Mouse (Mus musculus): ENCODE data around the gene Mvb12b.

GRCm38 (mm10) chr2:33869689-33870343 is 17.9 kb downstream of the Mvb12b start:
- TF ChIP-seq GATA1 (IDR thresholded peaks at IDR 0.05; ENCODE audit: borderline replicate concordance, low read length) (no peak), FLI1 (IDR thresholded peaks at IDR 0.05; ENCODE audit: low read length) (no peak)

All from megakaryocyte, embryonic 14.5 days (primary cell).